Mouse (Mus musculus) thymus, postnatal 0 days (tissue): ENCODE data around the gene Spire2. TPM values are rescaled to one million over a fixed set of nuclear protein-coding genes. Genes with fewer than 3 reads are reported as not detected.
"Not testable (repeated sequence)": the region's sequence is repeated elsewhere in the genome, so short reads cannot be mapped to it uniquely, and the experiment has no call there.

Experiments
- DNase-seq: peaks from one replicate; pipeline ENCODE4 v3.0.0-alpha.2; 2015; ENCODE audit warnings: low spot score
- polyA plus RNA-seq: library from polyadenylated mRNA; unstranded; fragments of >200 nt; fragmentation: Nextera tagmentation; extraction: Ambion mirVana; gene quantifications from 2 replicates; pipeline ENCODE4 v1.2.1, GENCODE M21; 2015

Gene Spire2
- polyA plus RNA-seq = 1.3 and 1.4 TPM in 2 replicates

- DNase-seq = peak; percentile 88
Observed at GRCm38 (mm10) chr8:123332262-123333090, at the start of gene Spire2. Gene Spire2, plus strand, starts transcription at chr8:123332713.

GRCm38 (mm10) chr8:123282994-123283393 lies 49.5 kb upstream of the Spire2 start:
- not testable (repeated sequence) for DNase-seq

- DNase-seq = no peak
Observed at GRCm38 (mm10) chr8:123283991-123284390, 48.5 kb upstream of the Spire2 start.

GRCm38 (mm10) chr8:123284493-123284892 lies 48.0 kb upstream of the Spire2 start:
- DNase-seq = no peak

GRCm38 (mm10) chr8:123287362-123287761 lies 45.2 kb upstream of the Spire2 start:
- DNase-seq = no peak

GRCm38 (mm10) chr8:123290166-123290565 lies 42.3 kb upstream of the Spire2 start:
- peak; percentile 33 for DNase-seq

- no peak for DNase-seq
Observed at GRCm38 (mm10) chr8:123290679-123291078, 41.8 kb upstream of the Spire2 start.

GRCm38 (mm10) chr8:123291716-123292115 lies 40.8 kb upstream of the Spire2 start:
- DNase-seq = no peak

- no peak for DNase-seq
Observed at GRCm38 (mm10) chr8:123292281-123292680, 40.2 kb upstream of the Spire2 start.

GRCm38 (mm10) chr8:123292785-123293184 lies 39.7 kb upstream of the Spire2 start:
- DNase-seq = no peak

GRCm38 (mm10) chr8:123298301-123298700 lies 34.2 kb upstream of the Spire2 start:
- DNase-seq = no peak

- no peak for DNase-seq
Observed at GRCm38 (mm10) chr8:123308738-123309137, 23.8 kb upstream of the Spire2 start.

- no peak for DNase-seq
Observed at GRCm38 (mm10) chr8:123317781-123318466, 14.6 kb upstream of the Spire2 start.

GRCm38 (mm10) chr8:123318467-123318911 lies 14.0 kb upstream of the Spire2 start, which contains the start of gene Fanca:
Gene Fanca, minus strand, starts transcription at chr8:123318576.
- DNase-seq = peak; percentile 96

- DNase-seq = peak; percentile 76
Observed at GRCm38 (mm10) chr8:123319522-123320164, 12.9 kb upstream of the Spire2 start.

- no peak for DNase-seq
Observed at GRCm38 (mm10) chr8:123328552-123328951, 4.0 kb upstream of the Spire2 start.

GRCm38 (mm10) chr8:123329350-123329749 lies 3.2 kb upstream of the Spire2 start:
- DNase-seq = no peak

GRCm38 (mm10) chr8:123329961-123330360 lies 2.6 kb upstream of the Spire2 start:
- DNase-seq = no peak

GRCm38 (mm10) chr8:123330701-123331100 lies 1.8 kb upstream of the Spire2 start:
- no peak for DNase-seq

GRCm38 (mm10) chr8:123331301-123331700 lies 1.2 kb upstream of the Spire2 start:
- no peak for DNase-seq

- DNase-seq = peak; percentile 40
Observed at GRCm38 (mm10) chr8:123331810-123332209, 703 bp upstream of the Spire2 start.

- no peak for DNase-seq
Observed at GRCm38 (mm10) chr8:123333091-123333587, 626 bp downstream of the Spire2 start.
